Mouse (Mus musculus) forebrain, embryonic 15.5 days (tissue): ENCODE measurements at regions not wholly inside any gene's neighbourhood (a gene's known extent, or its start where the extent isn't known, plus 50 kb on each side); places are given as distances from the start of the nearest gene placed in this dataset.
A peak's percentile ranks its signal among the peaks of the same experiment; 100 is the strongest.

Experiments
- ATAC-seq: fragments of 200-750 bp; cut with Nextera tagmentation; replicated peaks from 2 replicates; pipeline ENCODE4 v1.8.0; 2017; ENCODE audit warnings: mild to moderate bottlenecking, moderate TSS enrichment, moderate library complexity
- H3K27ac ChIP-seq: fragments of 300-500 bp; sonication (generic); replicated peaks from 2 replicates; pipeline ENCODE4 v1.5.1; 2015; ENCODE audit warnings: mild to moderate bottlenecking, inconsistent platforms
- H3K27me3 ChIP-seq: fragments of 300-500 bp; sonication (generic); 2 replicates; pipeline ENCODE4 v1.6.1; 2015; ENCODE audit warnings: inconsistent platforms
- H3K36me3 ChIP-seq: fragments of 300-500 bp; sonication (generic); 2 replicates; pipeline ENCODE4 v1.6.1; 2015; ENCODE audit warnings: mild to moderate bottlenecking, inconsistent platforms
- H3K4me1 ChIP-seq: fragments of 300-500 bp; sonication (generic); 2 replicates; pipeline ENCODE4 v1.6.1; 2015; ENCODE audit warnings: inconsistent platforms
- H3K4me2 ChIP-seq: fragments of 300-500 bp; sonication (generic); replicated peaks from 2 replicates; pipeline ENCODE4 v1.6.1; 2015; ENCODE audit warnings: mild to moderate bottlenecking, inconsistent platforms
- H3K4me3 ChIP-seq: fragments of 300-500 bp; sonication (generic); 2 replicates; pipeline ENCODE4 v1.5.1; 2015; ENCODE audit warnings: mild to moderate bottlenecking, inconsistent platforms
- H3K9ac ChIP-seq: fragments of 300-500 bp; sonication (generic); replicated peaks from 2 replicates; pipeline ENCODE4 v1.6.1; 2015; ENCODE audit warnings: mild to moderate bottlenecking, inconsistent platforms
- H3K9me3 ChIP-seq: fragments of 300-500 bp; sonication (generic); 2 replicates; pipeline ENCODE4 v1.6.1; 2016; ENCODE audit warnings: inconsistent platforms
- WGBS: fragments of 180-500 bp; shearing (Covaris S2); methylation state at CpG from one replicate; pipeline ENCODE4 v1.1.7; 2015; ENCODE audit warnings: mixed read lengths; 5-methylcytosine and 5-hydroxymethylcytosine counted together

- ATAC-seq = peak; percentile 35; the same call in 1 of the 2 replicates
- H3K9ac ChIP-seq = no peak overlapping the region
- no peaks in the 10 kb centered on the region for H3K9me3 ChIP-seq
- H3K4me2 ChIP-seq = no peak overlapping the region
- H3K4me1 ChIP-seq = peaks cover 10% of the 10 kb centered on the region
- H3K27me3 ChIP-seq = no peaks in the 10 kb centered on the region
- no peaks in the 10 kb centered on the region for H3K36me3 ChIP-seq
- 38% methylated on average over 5 of the region's 5 CpGs for WGBS
- no peak overlapping the region for H3K4me3 ChIP-seq
- H3K27ac ChIP-seq = peak overlapping the region; percentile 63
Observed at GRCm38 (mm10) chr10:65110729-65111128, 1020.7 kb upstream of the Lrrtm3 start.

GRCm38 (mm10) chr10:65107413-65107812 is 1017.3 kb upstream of the Lrrtm3 start:
- no peak overlapping the region for H3K9ac ChIP-seq
- 69% methylated on average over 2 of the region's 2 CpGs for WGBS
- peak; percentile 83 for ATAC-seq
- H3K9me3 ChIP-seq = no peaks in the 10 kb centered on the region
- H3K36me3 ChIP-seq = no peaks in the 10 kb centered on the region
- peaks cover 10% of the 10 kb centered on the region for H3K4me1 ChIP-seq
- H3K27me3 ChIP-seq = no peaks in the 10 kb centered on the region
- no peak overlapping the region for H3K4me3 ChIP-seq
- H3K27ac ChIP-seq = peak overlapping the region; percentile 58
- H3K4me2 ChIP-seq = no peak overlapping the region

GRCm38 (mm10) chr10:65084446-65084845 is 994.4 kb upstream of the Lrrtm3 start:
- no peaks in the 10 kb centered on the region for H3K36me3 ChIP-seq
- H3K27ac ChIP-seq = no peak overlapping the region
- no peak overlapping the region for H3K9ac ChIP-seq
- H3K4me2 ChIP-seq = no peak overlapping the region
- no peaks in the 10 kb centered on the region for H3K4me1 ChIP-seq
- no peaks in the 10 kb centered on the region for H3K9me3 ChIP-seq
- ATAC-seq = no peak
- H3K27me3 ChIP-seq = no peaks in the 10 kb centered on the region
- H3K4me3 ChIP-seq = no peak overlapping the region
- WGBS = 73% methylated on average over 2 of the region's 2 CpGs

- Histone ChIP-seq H3K27ac (no peak overlapping the region), H3K4me1 (no peaks in the 10 kb centered on the region), H3K4me3 (no peak overlapping the region), H3K9me3 (no peaks in the 10 kb centered on the region), H3K36me3 (no peaks in the 10 kb centered on the region), H3K27me3 (no peaks in the 10 kb centered on the region), H3K4me2 (no peak overlapping the region), H3K9ac (no peak overlapping the region)
- no peak for ATAC-seq
- WGBS = 85% methylated on average over 1 of the region's 1 CpGs
Observed at GRCm38 (mm10) chr10:65081638-65082037, 991.6 kb upstream of the Lrrtm3 start.

- no peak overlapping the region for H3K4me3 ChIP-seq
- no peak overlapping the region for H3K27ac ChIP-seq
- H3K4me1 ChIP-seq = no peaks in the 10 kb centered on the region
- no peaks in the 10 kb centered on the region for H3K36me3 ChIP-seq
- ATAC-seq = no peak
- H3K4me2 ChIP-seq = no peak overlapping the region
- H3K9ac ChIP-seq = no peak overlapping the region
- no peaks in the 10 kb centered on the region for H3K9me3 ChIP-seq
- H3K27me3 ChIP-seq = no peaks in the 10 kb centered on the region
Observed at GRCm38 (mm10) chr10:65058086-65058485, 968.0 kb upstream of the Lrrtm3 start.
